Mouse (Mus musculus) ovary, adult 18-20 months (tissue): Measurements from ENCODE around the gene Tuba8.

Source experiments
- DNase-seq: peaks from one replicate; pipeline ENCODE4 v3.0.0; 2022; ENCODE audit warnings: low spot score, mixed read lengths

The Tuba8 gene

DNA sequence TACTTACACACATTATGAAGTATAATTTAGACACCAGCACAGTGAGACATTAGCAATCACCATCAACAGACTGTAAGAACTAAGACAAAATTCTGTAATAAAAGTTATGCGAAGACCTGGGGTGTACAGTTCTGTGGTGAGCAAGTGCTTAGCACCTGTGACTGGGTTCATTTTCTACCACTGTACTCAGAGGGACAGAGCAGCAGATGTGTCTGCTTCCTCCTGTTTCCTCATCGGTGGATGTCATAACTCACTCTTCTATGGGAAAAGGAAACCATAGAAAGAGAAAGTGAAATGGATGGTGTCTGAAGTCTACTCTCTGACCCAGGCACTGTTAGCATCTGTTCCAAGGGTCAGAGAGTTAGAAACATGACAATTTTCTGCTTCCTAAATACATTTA is 16.2 kb downstream of the Tuba8 start:
- no peak for DNase-seq

DNA sequence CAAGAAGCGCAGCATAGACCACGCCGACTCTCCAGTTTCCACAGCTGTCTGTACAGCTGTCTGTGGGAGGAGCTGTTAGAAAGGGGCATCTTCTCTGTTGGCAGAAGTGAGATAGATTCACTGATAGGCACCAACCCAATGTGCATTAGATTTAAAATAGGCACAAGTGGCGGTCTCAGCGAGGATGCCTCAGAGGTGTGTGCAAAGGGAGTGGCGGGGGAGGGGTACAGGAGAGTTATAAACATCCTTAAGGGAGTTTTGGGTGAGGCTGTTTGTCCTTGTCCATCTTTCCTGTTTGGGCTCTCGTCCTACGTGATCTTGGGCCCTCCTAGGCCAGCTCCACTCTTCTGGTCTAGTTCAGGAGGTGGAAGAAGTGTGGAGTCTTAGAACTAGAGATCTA is 17.9 kb downstream of the Tuba8 start:
- DNase-seq = no peak

DNA sequence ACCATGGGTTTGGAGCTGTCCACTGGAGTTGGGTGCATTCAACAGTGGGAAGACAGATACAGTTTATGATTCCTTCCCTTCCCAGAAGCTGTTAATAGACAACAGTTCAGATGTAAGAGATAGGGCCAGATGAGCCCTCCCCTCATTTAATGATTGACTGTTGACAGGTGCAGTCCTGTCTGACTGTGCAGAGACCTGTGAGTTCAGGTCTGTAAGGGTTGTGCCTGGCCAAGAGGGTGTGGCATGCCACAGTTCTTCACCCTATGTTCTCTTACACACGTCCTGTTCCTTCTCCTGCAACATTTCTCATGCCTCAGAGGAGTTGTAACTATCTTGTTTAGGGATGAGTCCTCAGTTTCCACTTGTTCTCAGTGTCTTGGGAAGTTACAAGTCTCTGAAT is 22.2 kb downstream of the Tuba8 start:
- no peak for DNase-seq

DNA sequence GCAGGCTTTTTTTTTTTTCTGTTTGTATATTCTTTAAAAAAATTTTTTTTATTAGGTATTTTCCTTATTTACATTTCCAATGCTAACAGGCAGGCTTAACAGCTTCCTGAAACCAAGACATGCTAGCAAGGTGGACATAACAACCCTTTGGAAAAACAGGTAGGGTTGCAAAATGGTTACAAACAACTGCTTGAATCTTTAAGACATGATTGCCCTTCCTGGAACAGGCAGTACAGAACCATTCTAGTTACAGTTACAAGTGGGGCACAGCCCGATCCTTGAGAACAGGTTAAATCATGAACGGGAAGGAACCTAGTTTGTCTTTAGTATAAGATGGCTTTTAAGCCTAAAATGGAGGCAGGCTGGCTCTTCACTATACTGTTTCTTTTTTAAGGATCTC is 25.9 kb downstream of the Tuba8 start:
- no peak for DNase-seq

DNA sequence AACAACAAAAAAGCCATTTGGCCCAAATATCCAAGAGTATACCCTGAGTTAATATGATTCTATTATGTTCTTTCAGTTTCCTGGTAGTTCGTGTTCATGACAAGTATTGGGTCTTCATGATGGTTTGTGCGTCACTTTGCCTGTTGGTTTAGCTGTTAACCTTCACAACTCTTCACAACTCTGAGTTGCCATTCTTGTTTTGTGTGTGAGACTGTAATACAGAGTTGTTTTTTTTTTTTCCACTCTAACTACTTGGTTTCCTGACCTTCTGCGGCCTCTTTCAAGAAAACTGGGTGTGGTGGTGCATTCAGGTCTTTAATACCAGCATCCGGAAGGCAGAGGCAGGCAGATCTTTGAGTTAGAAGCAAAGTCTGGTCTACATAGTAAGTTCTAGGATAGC is 27.7 kb downstream of the Tuba8 start:
- no peak for DNase-seq

DNA sequence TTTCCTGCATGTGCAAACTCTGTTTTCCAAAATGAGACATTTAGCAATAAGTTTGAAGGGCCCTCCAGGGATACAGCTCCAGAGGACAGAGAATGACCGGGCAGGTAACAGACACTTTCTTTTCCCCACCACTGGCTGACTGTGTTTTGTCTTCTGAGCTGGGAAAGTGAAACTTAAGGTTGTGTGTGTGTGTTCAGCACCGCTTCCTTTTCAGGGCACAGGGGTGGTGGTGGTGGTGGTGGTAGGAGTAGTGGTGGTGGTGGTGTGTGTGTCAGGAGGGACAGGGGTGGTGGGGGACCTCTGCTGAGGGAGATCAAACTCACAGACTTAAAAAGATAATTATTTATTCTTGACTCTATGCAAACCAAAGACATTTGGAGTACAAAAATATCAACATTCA is 31.3 kb downstream of the Tuba8 start:
- DNase-seq = no peak

DNA sequence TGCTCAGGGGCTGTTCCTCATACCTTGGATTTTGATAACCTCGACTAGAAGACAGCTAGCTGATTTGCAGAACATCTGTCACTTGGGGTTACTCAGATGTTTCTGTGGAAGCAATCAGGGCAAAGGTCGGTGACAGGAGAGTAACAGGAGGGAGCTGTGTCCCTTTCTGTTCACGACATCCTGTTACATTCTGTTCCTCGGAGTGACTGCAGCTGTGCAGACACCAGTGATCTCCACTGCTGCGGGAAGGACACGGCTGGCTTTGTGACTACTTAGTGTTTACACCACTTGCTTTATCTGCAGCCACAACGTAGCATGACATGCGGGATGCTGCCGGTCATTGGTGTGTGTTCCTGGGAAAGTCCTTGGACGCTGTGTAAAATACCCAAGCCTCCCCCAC is 32.7 kb downstream of the Tuba8 start:
- no peak for DNase-seq

DNA sequence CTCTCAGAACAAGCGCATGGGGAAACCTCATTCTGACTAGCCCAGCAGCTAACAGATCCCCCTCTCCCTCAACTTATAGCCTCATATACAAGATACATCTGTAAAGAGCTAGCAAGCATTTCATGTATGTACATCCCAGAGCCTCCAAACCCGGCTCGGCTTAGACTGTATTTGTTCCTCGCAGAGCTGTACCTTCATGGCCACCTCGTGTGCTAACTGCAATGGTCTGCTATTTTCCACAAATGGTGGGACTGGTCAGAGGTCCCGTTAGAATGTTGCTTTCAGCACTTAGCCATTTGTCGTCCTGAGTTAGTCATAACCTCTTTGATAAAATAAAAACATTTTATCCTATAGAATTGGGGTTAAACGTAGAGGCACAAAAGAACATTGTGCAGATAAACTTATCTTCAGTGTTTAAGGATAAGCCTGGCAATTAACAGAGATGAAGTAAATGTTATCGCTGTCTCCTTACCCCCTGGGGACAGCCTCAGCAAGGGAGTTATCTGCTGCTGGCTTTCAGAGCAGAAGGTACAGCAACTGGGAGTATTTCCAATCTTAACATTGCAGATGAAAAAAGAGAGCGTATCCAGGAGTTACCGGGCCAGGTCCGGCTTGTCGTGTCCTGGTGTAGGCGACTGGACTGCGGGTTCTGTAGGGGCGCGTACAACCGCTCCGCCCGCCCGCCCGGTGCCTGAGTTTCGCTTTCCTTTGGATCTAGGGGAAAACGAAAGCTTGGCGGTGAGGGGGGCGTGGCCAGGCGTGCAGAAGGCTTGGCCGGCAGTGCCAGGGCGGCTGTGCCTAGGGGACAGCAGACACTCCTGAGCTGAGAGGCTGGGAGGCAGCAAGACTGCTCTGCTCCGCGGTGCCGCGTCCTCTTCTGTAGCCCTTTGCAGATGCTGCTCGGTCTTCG is 34.9 kb downstream of the Tuba8 start, which contains the start of gene Usp18:
TSS of gene Usp18 (plus strand) at position 780 of the 910 bp plus-strand sequence.
- peak; percentile 88 for DNase-seq

DNA sequence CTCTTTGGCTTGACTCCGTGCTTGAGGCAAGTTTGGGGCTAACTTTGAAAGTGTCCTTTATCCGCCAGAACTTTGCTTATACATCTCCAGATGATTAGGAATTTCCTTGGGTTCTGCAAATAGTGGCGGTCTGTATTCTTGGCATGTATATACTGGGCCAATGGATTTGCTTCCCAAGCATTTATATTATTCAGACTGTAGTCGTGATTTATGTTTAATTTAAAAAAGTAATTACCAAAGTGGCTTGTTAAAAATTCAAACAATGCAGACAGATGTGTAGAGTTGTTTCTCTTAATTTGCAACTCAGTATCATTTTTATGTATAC is 35.5 kb downstream of the Tuba8 start:
- no peak for DNase-seq

DNA sequence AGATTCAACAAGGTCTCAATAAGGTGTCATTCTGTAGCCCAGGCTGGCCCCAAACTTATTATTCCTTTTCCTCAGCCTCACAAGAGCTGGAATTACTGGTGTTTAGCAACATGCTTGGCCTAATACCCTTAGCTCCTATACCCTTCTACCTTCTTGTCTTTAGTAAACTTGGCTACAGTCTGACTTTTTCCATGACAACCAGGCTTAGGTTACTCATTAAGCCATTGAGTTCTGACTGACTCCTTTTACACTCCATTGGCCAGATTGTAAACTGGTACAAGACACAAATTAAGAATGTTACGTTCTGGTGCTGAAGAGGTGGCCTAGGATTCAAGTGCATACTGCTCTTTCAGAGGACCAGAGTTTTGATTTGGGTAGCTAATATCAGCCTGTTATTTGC is 39.9 kb downstream of the Tuba8 start:
- no peak for DNase-seq

DNA sequence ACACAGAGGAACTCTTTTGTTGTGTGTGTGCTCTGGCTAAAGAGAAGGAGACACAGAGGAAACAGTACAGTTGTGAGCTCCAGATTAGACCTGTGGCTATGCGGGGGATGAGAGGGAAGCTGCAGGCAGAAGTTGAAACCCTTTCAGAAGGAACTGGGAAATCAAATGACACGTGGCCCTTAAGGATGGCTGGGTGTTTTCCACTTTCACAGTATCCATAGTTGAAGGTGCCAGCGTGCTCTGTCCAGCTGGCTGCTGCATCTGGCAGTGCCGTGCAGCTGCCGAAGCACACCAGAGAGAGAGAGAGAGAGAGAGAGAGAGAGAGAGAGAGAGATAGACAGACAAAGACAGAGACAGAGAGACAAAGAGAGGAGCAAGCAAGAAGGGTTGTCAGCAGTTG is 40.8 kb downstream of the Tuba8 start:
- no peak for DNase-seq

DNA sequence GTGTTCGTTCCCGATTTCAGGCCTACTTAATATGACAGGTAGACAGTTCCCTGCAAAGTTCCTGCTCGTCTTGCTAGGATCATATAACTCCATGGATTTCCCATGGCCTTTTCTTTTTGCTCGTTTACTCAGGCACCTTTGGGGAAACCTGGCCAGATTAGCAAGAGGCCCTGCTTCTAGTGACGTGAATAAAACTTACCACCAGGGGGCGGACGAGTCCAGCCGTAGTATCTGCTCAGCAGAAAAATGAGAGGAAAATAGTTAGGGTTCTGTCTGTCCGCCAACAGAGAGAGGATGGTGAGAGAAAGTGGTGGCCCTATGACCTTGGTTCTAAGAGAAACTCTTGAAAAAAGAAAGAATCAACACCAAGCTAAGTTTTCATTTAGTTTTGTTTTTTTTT is 50.1 kb downstream of the Tuba8 start:
- DNase-seq = peak; percentile 14

DNA sequence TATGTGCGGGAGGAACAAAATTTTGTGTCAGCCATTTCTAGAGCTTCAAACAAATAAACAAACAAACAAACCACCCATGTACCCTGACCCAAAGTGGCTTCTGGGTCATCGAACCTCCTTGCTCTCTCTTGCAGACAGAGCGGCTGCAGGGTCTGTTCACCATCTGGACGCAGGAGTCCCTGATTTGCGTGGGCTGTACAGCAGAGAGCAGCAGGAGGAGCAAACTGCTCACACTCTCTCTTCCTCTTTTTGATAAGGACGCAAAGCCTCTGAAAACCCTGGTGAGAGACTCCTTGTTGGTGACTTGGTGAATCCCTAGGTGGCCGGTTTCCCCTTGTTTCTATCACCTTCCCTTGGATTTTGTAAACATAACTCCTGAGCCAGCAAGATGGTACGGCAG is 50.7 kb downstream of the Tuba8 start:
- no peak for DNase-seq

DNA sequence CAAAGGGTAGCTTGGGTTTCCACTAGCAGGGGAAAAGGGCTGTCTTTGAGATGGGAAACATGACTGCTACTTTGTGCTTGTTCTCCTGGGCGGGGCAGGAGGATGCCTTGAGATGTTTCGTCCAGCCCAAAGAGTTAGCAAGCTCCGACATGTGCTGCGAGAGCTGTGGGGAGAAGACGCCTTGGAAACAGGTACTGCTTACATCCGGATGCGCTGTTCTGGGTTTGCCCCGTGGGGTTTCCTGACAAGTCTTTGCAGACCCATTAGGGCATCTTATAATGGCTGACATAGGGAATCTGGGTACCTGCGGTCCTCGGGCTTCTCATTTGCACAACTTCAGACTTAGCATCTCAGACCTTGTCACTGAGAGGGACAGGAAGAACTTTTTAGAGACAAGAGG is 51.5 kb downstream of the Tuba8 start:
- no peak for DNase-seq

DNA sequence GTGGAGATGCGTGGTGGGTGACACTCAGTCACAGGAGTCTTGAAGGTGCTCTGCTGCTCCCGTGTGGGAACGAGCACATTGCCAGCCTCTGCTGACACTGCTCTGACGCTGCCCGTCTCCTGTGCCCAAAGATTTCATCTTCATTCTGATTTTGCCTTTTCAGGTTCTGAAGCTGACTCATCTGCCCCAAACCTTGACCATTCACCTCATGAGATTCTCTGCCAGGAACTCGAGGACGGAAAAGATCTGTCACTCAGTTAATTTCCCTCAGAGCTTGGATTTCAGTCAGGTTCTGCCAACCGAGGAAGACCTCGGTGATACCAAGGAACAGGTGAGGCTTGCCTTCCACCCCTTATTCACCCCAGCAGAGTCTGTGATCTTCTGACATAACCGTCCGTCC is 52.0 kb downstream of the Tuba8 start:
- DNase-seq = no peak

DNA sequence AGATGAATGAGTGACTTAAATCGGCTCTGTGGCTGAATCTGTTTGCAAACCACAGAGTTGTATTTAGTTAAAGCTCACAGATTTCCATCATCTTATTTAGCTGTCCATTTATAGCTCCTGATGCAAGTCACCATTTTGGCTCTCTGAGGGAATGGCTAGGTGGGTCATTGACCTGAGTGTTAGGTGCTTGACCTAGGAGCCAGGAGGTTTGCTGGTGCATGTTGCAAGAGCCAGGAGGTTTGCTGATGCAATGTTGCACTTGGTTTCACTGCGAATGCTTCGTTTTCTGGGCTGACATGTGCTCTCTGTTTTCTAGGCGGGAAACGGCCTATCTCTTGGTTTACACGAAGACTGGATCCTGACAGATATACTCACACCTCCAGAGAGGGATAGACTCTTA is 59.7 kb downstream of the Tuba8 start:
- DNase-seq = no peak

DNA sequence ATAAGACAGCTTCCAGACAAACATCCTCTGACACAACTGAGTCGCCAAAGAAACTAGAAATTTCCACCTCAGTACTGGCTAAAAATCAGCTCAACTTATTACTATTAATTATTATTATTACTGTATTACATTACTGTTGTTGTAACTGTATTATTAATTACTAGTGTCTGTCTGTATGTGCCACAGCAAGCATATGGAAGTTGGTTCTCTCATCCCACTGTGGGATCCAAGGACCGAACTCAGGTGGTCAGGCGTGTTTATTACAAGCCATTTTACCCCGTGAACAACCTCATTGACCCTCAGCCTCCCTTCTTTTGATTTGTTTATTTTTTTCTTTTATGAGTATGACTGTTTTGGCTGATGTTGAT is 61.2 kb downstream of the Tuba8 start:
- DNase-seq = no peak

DNA sequence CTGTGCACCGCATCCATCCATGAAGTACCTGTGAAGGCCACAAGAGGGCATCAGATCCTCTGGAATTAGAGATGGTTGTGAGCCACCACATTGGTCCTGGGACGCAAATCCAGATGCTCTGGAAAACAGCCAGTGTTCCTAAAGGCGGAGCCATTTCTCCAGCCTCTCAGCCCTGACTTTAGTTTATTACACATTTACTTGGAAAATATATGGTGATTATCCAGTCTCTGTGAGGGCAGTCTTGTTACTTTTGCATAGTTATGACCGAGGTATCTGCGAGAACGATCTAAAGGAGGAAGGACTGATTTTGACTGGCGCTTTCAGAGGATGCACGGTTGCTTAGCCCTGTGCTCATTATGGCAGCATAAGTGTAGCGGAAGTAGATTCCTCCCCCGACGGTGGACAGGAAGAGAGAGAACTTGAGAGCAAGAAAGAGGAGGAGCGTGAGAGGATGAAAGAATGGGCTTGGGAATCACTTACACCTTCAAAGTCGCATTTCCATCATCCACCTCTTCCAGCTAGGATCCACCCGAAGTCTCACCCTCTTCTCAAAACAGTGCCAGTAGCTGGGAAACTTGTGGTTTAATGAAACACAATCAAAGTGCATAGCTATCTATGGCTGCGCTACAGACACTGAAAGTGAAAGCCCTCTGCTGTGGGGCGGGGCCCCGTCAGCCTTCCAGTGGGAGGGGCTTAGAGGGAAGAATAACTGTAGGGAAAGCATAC is 61.7 kb downstream of the Tuba8 start:
- DNase-seq = peak; percentile 45

DNA sequence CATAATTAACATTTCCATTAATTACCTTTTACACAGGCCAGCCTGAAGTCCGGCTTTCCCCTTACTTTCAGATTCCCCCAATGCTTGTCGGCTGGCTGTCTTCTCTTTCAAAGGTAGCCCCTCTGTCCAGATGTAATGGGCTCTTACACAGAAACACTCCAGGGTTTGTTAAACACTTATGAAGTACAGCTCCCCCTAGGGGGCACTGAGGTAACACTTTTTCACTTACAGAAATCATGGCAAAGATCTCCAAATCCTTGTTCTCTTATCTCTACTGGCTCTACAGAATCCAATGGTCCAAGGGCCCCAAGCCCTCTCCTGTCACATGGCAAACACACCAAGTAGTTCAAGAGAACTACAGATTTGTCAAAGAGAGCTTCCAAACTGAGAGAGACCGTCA is 63.9 kb downstream of the Tuba8 start:
- no peak for DNase-seq
